8 mouse cellular contexts compared by ENCODE assay signal in genomic region chr6:142757976-142758375, GRCm38 (mm10). TPM values are rescaled to one million over a fixed set of nuclear protein-coding genes. Genes with fewer than 3 reads are reported as not detected.
DNase-seq lines count a peak whose midpoint lies in the region; ATAC-seq and TF ChIP-seq lines count a peak whose summit lies in the region.

No protein-coding gene starts in this region.

- H3K27me3 ChIP-seq in intestine, postnatal 0 days (replicated peaks; ENCODE audit: control insufficient read depth, insufficient read depth, low read length) = no peaks in the 10 kb centered on the region
- 0 out of 2 replicates have a peak, but pooled peaks cover 16% of the 10 kb centered on the region for H3K27me3 ChIP-seq in neural tube, embryonic 13.5 days

- peaks cover 13% of the 10 kb centered on the region; the same call in 1 of the 2 replicates for H3K36me3 ChIP-seq in intestine, postnatal 0 days (ENCODE audit: control insufficient read depth, insufficient read depth)
- H3K36me3 ChIP-seq in neural tube, embryonic 13.5 days = peaks cover 27% of the 10 kb centered on the region

- peak; percentile 8; the same call in 1 of the 2 replicates for ATAC-seq in erythroblast, adult 5-6 weeks (replicated peaks; ENCODE audit: low FRiP score, poor library complexity, severe bottlenecking)
- ATAC-seq in intestine, postnatal 0 days = no peak
- no peak for ATAC-seq in neural tube, embryonic 13.5 days (ENCODE audit: low read depth)
- ATAC-seq in erythroid progenitor cell, adult 5-6 weeks (replicated peaks; ENCODE audit: low FRiP score, poor library complexity, severe bottlenecking) = no peak

- no peaks in the 10 kb centered on the region for H3K9me3 ChIP-seq in intestine, postnatal 0 days (ENCODE audit: control insufficient read depth)
- no peaks in the 10 kb centered on the region for H3K9me3 ChIP-seq in neural tube, embryonic 13.5 days

- DNase-seq in lung, adult 2 months = no peak
- no peak for DNase-seq in lung, postnatal 4 days
- DNase-seq in urinary bladder, adult 18-20 months (ENCODE audit: low spot score in 2 of 2) = no peak
- DNase-seq in frontal cortex, postnatal 25 days (ENCODE audit: low spot score in 2 of 2) = no peak

- H3K4me3 ChIP-seq in lung, adult 2 months (replicated peaks; ENCODE audit: extremely low read depth, low read depth, low read length) = peak overlapping the region; percentile 28
- peak overlapping the region; percentile 85 for H3K4me3 ChIP-seq in intestine, postnatal 0 days (ENCODE audit: low read depth, low read length)
- H3K4me3 ChIP-seq in neural tube, embryonic 13.5 days = peak overlapping the region; percentile 71

- peak overlapping the region; percentile 81 for H3K27ac ChIP-seq in intestine, postnatal 0 days (ENCODE audit: low read depth, low read length)
- no peak overlapping the region for H3K27ac ChIP-seq in neural tube, embryonic 13.5 days (replicated peaks)

- no peak for TF ChIP-seq CTCF in lung, adult 2 months (IDR thresholded peaks at IDR 0.05; ENCODE audit: insufficient read depth, low read length)
- no peak for TF ChIP-seq CTCF in intestine, postnatal 0 days (IDR thresholded peaks at IDR 0.05; ENCODE audit: low read depth)

- peaks cover 8% of the 10 kb centered on the region for H3K4me1 ChIP-seq in lung, adult 2 months (ENCODE audit: control insufficient read depth, insufficient read depth, low read length)
- peaks cover 11% of the 10 kb centered on the region; the same call in 1 of the 2 replicates for H3K4me1 ChIP-seq in intestine, postnatal 0 days (replicated peaks; ENCODE audit: control insufficient read depth, insufficient read depth, low read length)
- peaks cover 31% of the 10 kb centered on the region for H3K4me1 ChIP-seq in neural tube, embryonic 13.5 days (replicated peaks)

- peak overlapping the region; percentile 80 for H3K4me2 ChIP-seq in intestine, postnatal 0 days (replicated peaks; ENCODE audit: low read depth)
- peak overlapping the region; percentile 68 for H3K4me2 ChIP-seq in neural tube, embryonic 13.5 days

- no peak overlapping the region for H3K9ac ChIP-seq in intestine, postnatal 0 days (ENCODE audit: low read depth, low read length)
- peak overlapping the region; percentile 84 for H3K9ac ChIP-seq in neural tube, embryonic 13.5 days

- no peak for TF ChIP-seq POLR2A in lung, adult 2 months (IDR thresholded peaks at IDR 0.05; ENCODE audit: borderline replicate concordance, extremely low read depth, low read depth, low read length)

- 76% methylated on average over 6 of the region's 6 CpGs for WGBS in lung, adult 2 months
- WGBS in intestine, postnatal 0 days = 79% methylated on average over 6 of the region's 6 CpGs
- 96% methylated on average over 6 of the region's 6 CpGs for WGBS in neural tube, embryonic 13.5 days

RNA-seq across cellular contexts. Expression of gene Cmas, which starts 1.5 kb away (rescaled TPM):
- 8.4 and 12.3 TPM in 2 replicates for polyA plus RNA-seq in lung, adult 2 months (2012; rRNA removed)
- total RNA-seq in erythroblast, adult 5-6 weeks (2015; ENCODE audit: low replicate concordance) = 639 and 701 TPM in 2 replicates
- 721 and 946 TPM in 2 replicates for total RNA-seq in erythroblast, adult 5-6 weeks (2017; ENCODE audit: low replicate concordance)
- polyA plus RNA-seq in intestine, postnatal 0 days (2015; fragmentation: Nextera tagmentation; extraction: Ambion mirVana) = 130 and 131 TPM in 2 replicates
- 174 and 175 TPM in 2 replicates for polyA plus RNA-seq in neural tube, embryonic 13.5 days (2015; fragmentation: Nextera tagmentation; extraction: Ambion mirVana)
- total RNA-seq in erythroid progenitor cell, adult 5-6 weeks (2015; ENCODE audit: low replicate concordance) = 226 TPM in 2 replicates
- 141 and 188 TPM in 2 replicates for total RNA-seq in erythroid progenitor cell, adult 5-6 weeks (2017; ENCODE audit: low replicate concordance)

RNA-seq across cellular contexts. Expression of gene Sult6b2, which starts 46.3 kb away (rescaled TPM):
- polyA plus RNA-seq in lung, adult 2 months (2012; rRNA removed) = not detected in 2 replicates
- total RNA-seq in erythroblast, adult 5-6 weeks (2015; ENCODE audit: low replicate concordance) = not detected in 2 replicates
- total RNA-seq in erythroblast, adult 5-6 weeks (2017; ENCODE audit: low replicate concordance) = 0.42 TPM in 1 of 2 replicates, not detected in the other
- 53.2 and 63.2 TPM in 2 replicates for polyA plus RNA-seq in intestine, postnatal 0 days (2015; fragmentation: Nextera tagmentation; extraction: Ambion mirVana)
- polyA plus RNA-seq in neural tube, embryonic 13.5 days (2015; fragmentation: Nextera tagmentation; extraction: Ambion mirVana) = 0.14 and 0.25 TPM in 2 replicates
- total RNA-seq in erythroid progenitor cell, adult 5-6 weeks (2015; ENCODE audit: low replicate concordance) = not detected in 2 replicates
- total RNA-seq in erythroid progenitor cell, adult 5-6 weeks (2017; ENCODE audit: low replicate concordance) = not detected in 2 replicates

RNA-seq across cellular contexts. Expression of gene Abcc9, which starts 55.9 kb away (rescaled TPM):
- polyA plus RNA-seq in lung, adult 2 months (2012; rRNA removed) = 2.4 and 4.5 TPM in 2 replicates
- not detected in 2 replicates for total RNA-seq in erythroblast, adult 5-6 weeks (2015; ENCODE audit: low replicate concordance)
- total RNA-seq in erythroblast, adult 5-6 weeks (2017; ENCODE audit: low replicate concordance) = 0.17 TPM in 1 of 2 replicates, not detected in the other
- 5.0 and 5.1 TPM in 2 replicates for polyA plus RNA-seq in intestine, postnatal 0 days (2015; fragmentation: Nextera tagmentation; extraction: Ambion mirVana)
- polyA plus RNA-seq in neural tube, embryonic 13.5 days (2015; fragmentation: Nextera tagmentation; extraction: Ambion mirVana) = 3.4 and 3.5 TPM in 2 replicates
- 0.36 TPM in 1 of 2 replicates, not detected in the other for total RNA-seq in erythroid progenitor cell, adult 5-6 weeks (2015; ENCODE audit: low replicate concordance)
- 0.26 TPM in 1 of 2 replicates, not detected in the other for total RNA-seq in erythroid progenitor cell, adult 5-6 weeks (2017; ENCODE audit: low replicate concordance)

Comparison
In these comparisons a context has a peak if more than half of its experiments do, and no peak if none do; other contexts are left out.
1. H3K4me3 ChIP-seq: peak in every context shown above with its lines; median percentile 85 in intestine, postnatal 0 days; 71 in neural tube, embryonic 13.5 days; 28 in lung, adult 2 months.
2. RNA of gene Sult6b2, which starts 46.3 kb away (polyA plus RNA-seq): 53.2 to 63.2 TPM in intestine, postnatal 0 days; 0.14 to 0.25 TPM in neural tube, embryonic 13.5 days and not detected in lung, adult 2 months; every median in the first group is over 10 times any median in the second.